Mouse (Mus musculus): Measurements from ENCODE around the gene Ttk.

Gene Ttk

GRCm38 (mm10) chr9:83833811-83834747 is at the start of gene Ttk:
Gene Ttk (plus strand): TSS chr9:83834689.
- DNase-seq (ENCODE audit: inconsistent age in 2 of 2, low spot score in 1 of 2), result peak; percentile 90 to 96

- no peak for DNase-seq (ENCODE audit: inconsistent age in 2 of 2, low spot score in 1 of 2)
These were observed 49.0 kb upstream of the Ttk start for GRCm38 (mm10) chr9:83785501-83785900.

- no peak for DNase-seq (ENCODE audit: inconsistent age in 2 of 2, low spot score in 1 of 2)
These were observed 45.2 kb upstream of the Ttk start for GRCm38 (mm10) chr9:83789326-83789725.

- DNase-seq (ENCODE audit: inconsistent age in 2 of 2, low spot score in 1 of 2), result no peak
These were observed 37.6 kb upstream of the Ttk start for GRCm38 (mm10) chr9:83796875-83797274.

GRCm38 (mm10) chr9:83797898-83798297 is 36.6 kb upstream of the Ttk start:
- DNase-seq (ENCODE audit: inconsistent age in 2 of 2, low spot score in 1 of 2), result no peak

- DNase-seq (ENCODE audit: inconsistent age in 2 of 2, low spot score in 1 of 2), result no peak
These were observed 30.1 kb upstream of the Ttk start for GRCm38 (mm10) chr9:83804341-83804740.

GRCm38 (mm10) chr9:83805164-83805976 is 29.1 kb upstream of the Ttk start:
- peak in 1 of 2 experiments; percentile 36 for DNase-seq (ENCODE audit: inconsistent age in 2 of 2, low spot score in 1 of 2)

- DNase-seq (ENCODE audit: inconsistent age in 2 of 2, low spot score in 1 of 2), result peak; percentile 57 to 79
These were observed 28.3 kb upstream of the Ttk start, which contains the start of gene Elovl4 for GRCm38 (mm10) chr9:83805977-83806815. Gene Elovl4 (minus strand): TSS chr9:83806277.

- DNase-seq (ENCODE audit: inconsistent age in 2 of 2, low spot score in 1 of 2), result peak; percentile 7 to 83
These were observed 26.9 kb upstream of the Ttk start for GRCm38 (mm10) chr9:83807562-83807961.

GRCm38 (mm10) chr9:83819188-83819587 is 15.3 kb upstream of the Ttk start:
- DNase-seq (ENCODE audit: inconsistent age in 2 of 2, low spot score in 1 of 2), result no peak

GRCm38 (mm10) chr9:83820976-83821375 is 13.5 kb upstream of the Ttk start:
- DNase-seq (ENCODE audit: inconsistent age in 2 of 2, low spot score in 1 of 2), result peak; percentile 16 to 79

GRCm38 (mm10) chr9:83822925-83823324 is 11.6 kb upstream of the Ttk start:
- DNase-seq (ENCODE audit: inconsistent age in 2 of 2, low spot score in 1 of 2), result no peak

GRCm38 (mm10) chr9:83829896-83830295 is 4.6 kb upstream of the Ttk start:
- no peak for DNase-seq (ENCODE audit: inconsistent age in 2 of 2, low spot score in 1 of 2)

- DNase-seq (ENCODE audit: inconsistent age in 2 of 2, low spot score in 1 of 2), result no peak
These were observed 3.3 kb upstream of the Ttk start for GRCm38 (mm10) chr9:83831152-83831551.

GRCm38 (mm10) chr9:83834748-83835313 is 342 bp downstream of the Ttk start:
- no peak for DNase-seq (ENCODE audit: inconsistent age in 2 of 2, low spot score in 1 of 2)

GRCm38 (mm10) chr9:83852464-83852863 is 18.0 kb downstream of the Ttk start:
- no peak for DNase-seq (ENCODE audit: inconsistent age in 2 of 2, low spot score in 1 of 2)

GRCm38 (mm10) chr9:83865165-83865564 is 30.7 kb downstream of the Ttk start:
- DNase-seq (ENCODE audit: inconsistent age in 2 of 2, low spot score in 1 of 2), result no peak

- peak in 1 of 2 experiments; percentile 54 for DNase-seq (ENCODE audit: inconsistent age in 2 of 2, low spot score in 1 of 2)
These were observed 47.7 kb downstream of the Ttk start for GRCm38 (mm10) chr9:83882191-83882590.

GRCm38 (mm10) chr9:83886149-83886548 is 51.7 kb downstream of the Ttk start:
- DNase-seq (ENCODE audit: inconsistent age in 2 of 2, low spot score in 1 of 2), result no peak

GRCm38 (mm10) chr9:83888214-83888613 is 53.7 kb downstream of the Ttk start:
- DNase-seq (ENCODE audit: inconsistent age in 2 of 2, low spot score in 1 of 2), result no peak

Data from adrenal gland, adult (tissue).